Mouse (Mus musculus) left cerebral cortex, postnatal 4 days (tissue): ENCODE measurements around the gene Hibadh. TPM values are rescaled to one million over a fixed set of nuclear protein-coding genes. Genes with fewer than 3 reads are reported as not detected.

ENCODE experiments used
- DNase-seq: peaks from one replicate; pipeline ENCODE4 v3.0.0-alpha.2; 2022
- intact Hi-C: fragments of 180-260 bp; cut with DNase I; formaldehyde crosslinking; loops from one replicate; pipeline ENCODE4 v1.15.1; 2025
- total RNA-seq, 2 experiments: library from RNA; stranded (reverse); gene quantifications; 2 replicates each; pipeline ENCODE4 v1.2.3; 2021

Hibadh gene
- total RNA-seq, 2 experiments from 2014 or later: 31.2 to 32.2 TPM

DNA sequence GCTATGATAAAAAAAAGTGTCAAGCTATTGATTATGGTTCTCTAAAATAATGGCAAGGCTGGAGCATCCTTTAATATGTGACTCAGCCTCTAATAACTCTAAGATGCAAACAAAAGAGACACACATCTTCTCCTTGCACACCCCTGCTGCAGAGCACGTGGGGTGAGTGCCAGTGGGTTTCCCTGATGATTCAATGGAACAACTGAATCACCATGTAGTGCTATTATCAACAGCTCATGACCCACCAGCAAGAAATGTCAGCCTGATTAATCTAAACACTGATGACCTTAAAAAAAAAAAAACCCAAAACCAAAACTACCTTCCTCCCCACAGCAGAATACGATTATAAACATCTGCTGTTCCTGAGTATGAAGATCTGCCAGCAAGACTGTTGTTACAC, 61.9 kb downstream of the Hibadh start:
- DNase-seq: no peak
- intact Hi-C loops: loop anchor here (5.0 to 10.0 kb wide), 2 partner anchors 271 to 304 kb away; no protein-coding TSS in a partner anchor

DNA sequence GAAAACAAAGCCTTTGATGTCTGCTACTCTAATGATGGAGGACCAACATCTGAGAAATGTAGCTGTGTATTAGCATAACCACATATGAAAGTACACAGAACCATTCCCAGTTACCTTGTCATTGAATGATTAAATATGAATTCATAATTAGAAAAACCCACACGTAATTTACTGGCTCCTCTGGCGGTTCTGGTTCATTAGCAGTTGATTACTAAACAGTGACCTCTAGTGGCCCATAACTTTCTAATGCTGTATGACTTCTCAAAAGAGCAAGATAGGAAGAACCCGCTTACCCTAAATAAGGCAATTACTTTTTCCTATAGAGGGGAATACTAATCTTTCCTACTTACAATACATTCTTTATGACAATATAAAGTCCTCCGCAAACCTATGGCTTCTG, 62.9 kb downstream of the Hibadh start:
- DNase-seq: no peak
- intact Hi-C loops: loop anchor here (5.0 to 10.0 kb wide), 2 partner anchors 270 to 302 kb away; no protein-coding TSS in a partner anchor

DNA sequence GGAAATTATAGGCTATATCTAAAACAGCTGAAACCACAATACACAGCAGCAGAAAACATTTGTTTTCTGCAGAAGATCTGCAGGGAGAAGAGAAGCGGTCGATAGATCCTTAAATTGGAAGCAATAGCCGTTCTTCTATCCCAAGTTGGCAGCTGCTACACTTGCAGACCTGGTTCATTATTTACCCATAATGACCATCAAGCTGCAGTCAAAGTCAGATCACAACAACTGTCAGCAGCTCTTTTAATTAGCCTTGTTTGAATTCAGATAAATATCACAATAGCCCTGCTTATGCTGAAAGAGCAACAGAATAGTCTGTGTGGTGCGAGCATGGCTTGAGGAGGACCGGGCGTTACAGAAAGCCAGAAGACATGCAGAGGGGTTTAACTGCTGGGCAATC, 71.5 kb downstream of the Hibadh start:
- no peak for DNase-seq
- intact Hi-C loops: no loop called here

DNA sequence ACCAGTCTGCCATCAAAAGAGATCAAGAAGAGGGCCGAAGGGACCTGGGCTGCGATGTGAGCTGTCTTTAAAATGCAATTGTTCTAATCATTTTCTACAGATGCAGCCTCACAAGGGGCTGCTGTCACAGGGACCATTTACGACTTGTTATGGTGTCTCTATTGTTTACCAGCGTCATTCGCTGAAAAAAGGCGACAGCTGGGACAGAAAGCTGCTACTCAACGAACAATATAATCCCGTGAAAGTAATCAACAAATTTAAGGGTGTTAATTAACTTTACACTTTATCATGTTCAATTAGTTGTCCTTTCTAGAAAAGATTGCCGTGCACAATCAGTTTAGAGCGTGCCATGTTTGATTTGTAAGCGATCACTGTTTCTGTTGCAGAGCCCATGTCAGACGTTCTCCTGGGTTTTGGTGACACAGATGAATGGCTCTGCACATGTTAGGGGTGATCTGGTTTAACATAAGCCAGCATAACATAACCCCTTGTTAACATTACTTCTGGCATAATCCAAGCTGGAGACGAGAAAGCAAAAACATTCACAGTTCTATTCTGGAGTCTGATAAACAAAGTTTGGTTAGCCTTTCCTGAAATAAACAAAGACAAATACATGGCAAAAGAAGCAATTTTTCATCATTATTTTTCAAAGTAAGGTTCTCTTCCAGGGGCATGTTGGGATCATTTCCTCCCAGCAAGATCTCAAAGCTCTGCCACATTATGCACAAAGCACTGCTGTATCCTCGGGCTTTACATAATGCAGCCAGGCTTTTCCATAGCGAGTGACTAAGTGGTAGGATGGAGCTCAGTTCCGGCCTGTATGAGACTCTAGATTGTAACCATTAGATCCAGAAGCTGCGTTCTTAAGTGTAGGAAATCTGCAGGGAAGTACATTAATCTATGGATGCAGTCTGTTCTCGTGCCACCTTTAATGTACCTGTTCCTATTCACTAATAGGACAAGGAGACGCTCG, 72.6 kb downstream of the Hibadh start:
- DNase-seq: no peak
- intact Hi-C loops: no loop called here

DNA sequence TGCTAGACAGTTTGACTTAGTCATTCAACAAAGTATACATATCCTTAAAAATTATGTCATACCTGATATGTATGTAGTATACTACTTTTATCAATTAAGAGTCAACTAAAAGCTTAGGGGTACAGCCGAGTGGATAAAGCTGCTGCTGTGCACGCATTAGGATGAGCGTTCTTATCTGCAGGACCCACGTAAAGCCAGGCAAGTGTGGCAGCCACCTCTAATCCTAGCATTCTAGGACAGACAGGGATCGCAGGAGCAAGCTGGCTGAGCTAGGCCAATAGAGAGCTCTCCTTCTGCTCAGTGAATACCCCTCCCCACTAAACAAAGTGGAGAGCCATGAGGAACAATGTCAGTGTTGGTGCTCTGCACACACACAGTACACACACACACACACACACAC, 75.0 kb downstream of the Hibadh start:
- intact Hi-C loops: no loop called here
- no peak for DNase-seq

DNA sequence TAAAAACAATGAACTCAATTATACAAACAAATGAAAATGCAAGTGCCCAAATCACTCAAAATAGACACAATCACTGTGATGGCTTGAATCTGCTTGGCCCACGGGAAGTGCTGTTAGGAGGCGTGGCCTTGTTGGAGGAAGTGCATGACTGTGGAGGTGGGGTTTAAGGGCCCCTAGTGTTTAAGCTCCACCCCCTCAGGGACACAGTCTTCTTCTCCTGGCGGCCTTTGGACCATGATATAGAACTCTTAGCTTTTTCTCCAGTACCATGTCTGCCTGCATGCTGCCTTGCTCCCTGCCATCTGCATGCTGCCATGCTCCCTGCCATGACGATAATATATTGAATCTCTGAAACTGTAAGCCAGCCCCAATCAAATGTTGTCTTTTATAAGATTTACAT, 77.2 kb downstream of the Hibadh start:
- intact Hi-C loops: no loop called here
- no peak for DNase-seq

DNA sequence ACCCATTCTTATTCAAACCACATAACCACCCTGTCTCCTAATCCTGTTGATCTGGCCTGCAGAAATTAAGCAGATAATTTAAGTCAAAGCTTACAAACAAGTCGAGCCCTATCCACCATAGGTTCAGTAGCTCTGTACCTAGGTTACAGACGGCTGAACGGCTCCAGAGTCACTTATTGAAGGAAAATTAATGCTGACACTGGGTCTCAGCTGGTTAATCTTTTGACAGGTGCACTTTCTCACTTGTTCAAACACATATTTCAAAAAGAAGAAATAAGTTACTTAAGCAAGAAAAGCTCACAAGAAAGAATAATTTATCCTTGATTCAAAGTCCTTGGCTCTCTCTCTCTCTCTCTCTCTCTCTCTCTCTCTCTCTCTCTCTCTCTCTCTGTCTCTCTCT, 81.1 kb downstream of the Hibadh start:
- no peak for DNase-seq

DNA sequence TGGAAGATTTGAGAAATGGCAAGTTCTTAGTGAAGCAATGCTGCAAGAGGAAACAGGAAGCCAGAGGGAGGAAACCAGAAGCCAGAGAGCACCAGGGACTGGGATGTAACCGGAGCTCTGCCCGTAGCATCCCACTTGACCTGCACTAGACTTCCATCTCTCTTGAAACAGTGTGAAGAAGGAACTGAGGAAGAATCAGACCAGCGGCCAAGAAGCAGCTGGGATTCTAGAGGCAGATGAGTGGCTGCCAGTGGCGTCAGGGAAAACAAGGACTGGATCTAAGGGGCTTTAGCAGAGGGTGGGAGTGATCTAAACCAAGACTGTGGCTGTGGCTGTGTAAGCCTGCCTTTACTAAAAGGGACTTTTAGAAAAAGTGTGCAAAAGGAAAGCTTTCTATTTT, 95.8 kb downstream of the Hibadh start:
- intact Hi-C loops: no loop called here
- DNase-seq: peak; percentile 45

More for the DNA sequence above, 81.1 kb downstream of the Hibadh start:
- intact Hi-C loops: no loop called here

DNA sequence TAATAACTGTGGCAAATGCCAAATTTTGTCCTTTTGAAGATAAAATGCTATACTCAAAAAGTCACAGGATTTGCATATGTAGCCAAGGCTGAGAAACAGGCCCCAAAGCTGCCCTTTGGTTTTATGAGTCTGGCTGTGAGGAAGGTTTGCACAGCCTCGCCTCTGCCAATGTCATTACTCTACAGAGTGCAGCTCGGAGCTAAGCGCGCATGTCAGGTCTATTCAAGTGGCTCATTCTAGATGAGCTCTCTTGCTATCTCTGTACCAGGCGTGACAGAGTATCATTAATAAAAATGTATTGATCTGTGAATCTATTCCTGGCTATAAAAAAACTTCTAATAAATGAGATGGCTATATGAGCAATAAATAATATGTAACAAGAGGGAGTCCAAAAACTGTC, 97.7 kb downstream of the Hibadh start:
- no peak for DNase-seq
- intact Hi-C loops: no loop called here

DNA sequence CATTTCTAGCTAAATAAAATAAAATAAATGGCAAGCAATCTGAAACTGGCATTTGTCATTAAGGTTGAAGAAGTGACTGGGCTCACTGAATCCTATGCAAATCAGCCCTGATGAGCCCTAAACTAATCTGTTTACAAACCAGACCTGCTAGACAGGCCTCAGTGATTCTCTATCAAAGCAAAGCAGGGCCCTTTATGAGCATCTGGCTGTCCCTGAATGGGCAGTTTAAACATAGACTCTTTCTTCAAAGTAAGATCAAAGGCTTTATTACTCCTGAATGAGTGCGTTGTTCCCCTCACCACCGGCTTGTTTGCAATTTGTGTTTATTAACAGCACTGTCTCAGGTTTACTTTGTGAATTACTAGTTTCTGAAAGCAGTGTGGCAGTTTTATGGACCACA, 100.3 kb downstream of the Hibadh start:
- intact Hi-C loops: no loop called here
- DNase-seq: no peak

DNA sequence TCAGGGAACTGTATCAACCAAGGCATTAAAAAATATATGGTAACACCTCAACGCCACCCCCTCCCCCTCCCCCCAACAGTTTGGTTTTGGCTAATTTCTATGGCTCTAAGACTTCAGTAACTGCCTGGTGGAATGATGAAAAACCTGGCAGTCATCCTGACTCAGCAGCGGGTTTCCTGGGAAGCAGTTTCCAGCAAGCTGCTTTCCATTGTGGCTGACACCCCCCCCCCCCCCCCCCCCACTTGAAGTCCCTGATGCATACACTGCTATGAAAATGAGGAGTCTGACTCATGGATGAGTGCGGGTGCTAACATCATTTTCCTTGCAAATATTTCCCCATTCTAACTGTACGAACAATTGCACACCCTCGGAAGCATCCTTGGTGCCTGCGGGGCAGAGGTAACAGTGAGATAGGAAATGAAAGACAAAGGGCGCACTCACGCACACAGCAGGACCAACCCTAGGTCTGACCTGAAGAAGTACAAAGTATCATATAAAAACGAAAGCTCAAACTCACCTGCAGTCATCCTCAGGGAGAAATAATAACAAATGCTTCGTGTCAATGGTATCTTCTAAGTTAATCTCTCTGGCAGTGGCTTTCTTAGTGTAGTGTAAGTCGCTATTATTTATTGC, 105.0 kb downstream of the Hibadh start:
- intact Hi-C loops: no loop called here
- DNase-seq: no peak

DNA sequence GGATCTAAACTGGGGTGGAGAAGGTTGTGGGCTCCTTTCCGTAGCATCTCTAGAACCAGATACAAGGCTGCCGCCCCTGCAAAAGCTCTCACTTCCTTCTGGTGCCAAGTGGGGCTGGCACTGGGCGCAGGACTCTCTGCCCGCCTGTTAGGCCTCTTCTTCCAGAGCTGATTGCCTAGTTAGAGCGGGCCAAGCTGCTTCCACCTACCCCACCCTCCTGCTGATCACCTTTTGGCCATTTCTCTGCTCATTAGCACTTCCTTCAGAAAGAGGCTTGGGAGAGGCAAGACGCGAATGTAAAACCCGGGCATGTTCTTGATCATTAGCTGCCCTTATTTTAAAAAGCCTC, 108.1 kb downstream of the Hibadh start:
- DNase-seq: peak; percentile 36
- intact Hi-C loops: no loop called here

DNA sequence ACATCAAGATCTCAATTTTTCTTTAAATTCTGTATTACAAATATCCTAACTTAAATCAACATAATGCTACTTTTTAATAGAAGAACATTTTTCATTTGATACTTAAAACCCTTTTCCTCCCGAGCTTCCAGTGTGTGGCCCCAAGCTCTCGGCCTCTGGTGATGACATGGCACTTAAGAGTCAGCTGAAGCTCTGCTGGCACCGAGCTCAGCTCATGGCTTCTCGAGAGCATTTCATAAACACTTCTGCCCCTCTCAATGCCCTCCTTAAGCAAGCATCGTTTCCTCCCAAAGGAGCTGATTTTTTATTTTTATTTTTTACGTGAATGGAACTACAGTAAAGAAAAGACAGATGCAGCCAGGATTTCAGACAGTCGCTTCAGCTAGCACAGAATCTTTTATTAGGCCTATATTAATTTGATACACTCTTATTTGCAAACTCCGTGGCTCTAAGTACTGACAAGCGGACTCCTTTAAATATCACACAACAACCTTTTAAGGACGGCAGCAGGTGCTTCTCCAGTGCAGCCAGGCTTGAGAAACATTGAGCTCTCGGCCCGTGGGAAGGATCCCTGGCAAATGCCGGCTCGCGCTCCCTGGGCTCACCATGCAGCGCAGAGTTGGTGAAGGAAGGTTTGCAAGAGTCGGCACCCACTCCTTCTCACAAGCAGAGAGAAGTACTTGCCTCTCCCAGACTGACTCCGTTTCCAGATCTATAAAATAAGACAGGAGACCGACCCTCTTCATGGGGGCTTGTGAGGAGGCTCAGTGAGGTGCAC, 108.6 kb downstream of the Hibadh start:
- intact Hi-C loops: no loop called here
- DNase-seq: no peak

DNA sequence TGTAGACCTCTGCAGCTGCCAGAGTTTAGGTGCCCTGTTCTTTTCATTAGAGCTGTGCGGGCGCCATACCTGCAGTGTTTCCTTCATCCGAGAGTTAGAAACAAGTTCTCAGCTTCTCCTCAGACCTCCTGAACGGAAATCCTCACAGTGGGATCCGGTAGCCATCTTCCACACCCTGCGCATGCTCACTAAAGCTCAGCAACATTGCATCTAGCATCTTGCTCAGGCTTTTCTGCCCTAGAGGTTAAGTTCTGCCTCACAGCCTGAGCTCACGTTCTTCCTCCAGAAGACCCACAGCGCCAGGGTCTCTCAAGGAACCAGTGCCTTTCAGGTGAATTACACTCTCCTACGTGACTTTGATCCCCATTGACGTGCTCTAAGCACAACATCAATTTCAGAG, 109.3 kb downstream of the Hibadh start:
- no peak for DNase-seq
- intact Hi-C loops: no loop called here

DNA sequence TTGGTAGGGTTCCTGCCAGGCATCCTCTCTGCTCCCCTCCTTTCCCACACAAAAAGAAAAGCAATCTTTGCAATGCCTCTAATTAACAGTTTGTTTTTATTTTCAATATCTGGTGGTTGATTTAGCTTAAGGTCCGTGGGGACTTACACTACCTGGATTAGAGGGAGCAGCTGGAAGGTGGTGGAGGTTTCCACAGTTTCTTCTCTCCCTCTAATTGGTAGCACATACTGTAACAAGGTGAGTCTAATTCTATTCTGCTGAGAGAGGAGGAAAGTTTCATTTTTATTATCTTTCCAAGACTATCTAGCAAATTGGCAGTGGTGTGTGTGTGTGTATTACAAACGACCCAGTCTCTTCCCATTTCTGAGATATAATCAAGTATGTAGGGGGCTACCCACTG, 116.0 kb downstream of the Hibadh start:
- DNase-seq: no peak
- intact Hi-C loops: no loop called here

DNA sequence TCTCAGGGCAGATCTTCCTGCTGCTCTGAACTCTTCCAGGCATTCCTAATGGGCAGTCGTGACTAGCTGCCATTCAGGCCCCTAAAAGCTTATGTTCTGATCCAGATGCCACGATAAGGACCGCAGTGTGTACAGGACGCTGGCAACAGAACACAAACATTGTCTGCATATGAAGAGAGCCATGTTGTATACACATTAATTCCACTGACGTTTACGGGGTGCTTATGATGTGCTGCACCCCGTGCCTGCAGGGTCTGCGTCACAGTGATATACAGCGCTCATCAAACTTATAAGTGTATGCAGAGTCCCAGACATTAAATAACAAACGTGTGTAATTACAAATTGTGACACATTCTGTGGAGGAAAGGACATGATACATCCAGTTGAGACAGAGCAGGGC, 121.5 kb downstream of the Hibadh start:
- no peak for DNase-seq
- intact Hi-C loops: no loop called here

DNA sequence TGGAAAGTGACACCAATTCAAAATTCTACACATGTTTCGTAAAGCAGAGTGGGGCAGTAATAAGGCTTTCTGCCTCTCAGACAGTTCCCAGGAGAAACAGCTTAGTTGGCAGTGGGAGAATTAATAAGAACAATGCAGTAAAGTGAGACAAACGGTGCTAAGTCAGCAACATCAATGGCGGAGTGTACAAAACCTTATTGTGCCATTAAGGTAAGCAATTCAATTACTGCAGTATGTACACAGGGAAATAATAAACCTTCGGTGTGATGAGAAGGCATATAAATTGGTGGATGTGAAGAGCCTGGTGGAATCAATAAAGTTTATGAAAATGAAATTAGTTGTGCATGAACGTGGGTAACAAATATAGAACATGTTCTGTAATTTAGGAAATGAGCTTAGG, 122.9 kb downstream of the Hibadh start:
- intact Hi-C loops: no loop called here
- DNase-seq: no peak

DNA sequence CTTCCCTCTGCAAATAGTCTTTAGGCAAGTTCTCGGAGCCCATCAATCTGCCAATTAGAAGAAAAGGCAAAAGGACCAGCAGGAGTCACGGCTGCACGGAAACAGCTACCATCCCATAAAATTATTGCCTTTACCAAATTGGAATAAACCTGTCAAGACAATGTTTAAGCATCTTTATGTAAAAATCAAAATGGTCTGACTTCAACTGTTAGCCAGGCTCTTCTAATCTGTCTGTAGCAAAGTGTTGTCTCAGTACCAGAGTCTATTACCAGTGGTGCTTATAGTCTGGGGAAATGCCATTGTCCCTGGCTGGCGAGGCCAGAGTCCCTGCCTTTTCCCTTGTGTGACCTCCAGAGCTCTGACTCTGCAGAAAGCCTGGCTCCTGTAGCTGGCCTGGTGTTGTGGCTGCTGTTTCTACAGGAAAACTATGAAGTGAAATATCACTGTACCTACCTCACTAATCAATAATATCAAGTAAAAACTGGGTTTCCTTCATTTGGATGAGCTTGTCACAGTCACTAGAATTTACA, 126.2 kb downstream of the Hibadh start:
- intact Hi-C loops: no loop called here
- no peak for DNase-seq

DNA sequence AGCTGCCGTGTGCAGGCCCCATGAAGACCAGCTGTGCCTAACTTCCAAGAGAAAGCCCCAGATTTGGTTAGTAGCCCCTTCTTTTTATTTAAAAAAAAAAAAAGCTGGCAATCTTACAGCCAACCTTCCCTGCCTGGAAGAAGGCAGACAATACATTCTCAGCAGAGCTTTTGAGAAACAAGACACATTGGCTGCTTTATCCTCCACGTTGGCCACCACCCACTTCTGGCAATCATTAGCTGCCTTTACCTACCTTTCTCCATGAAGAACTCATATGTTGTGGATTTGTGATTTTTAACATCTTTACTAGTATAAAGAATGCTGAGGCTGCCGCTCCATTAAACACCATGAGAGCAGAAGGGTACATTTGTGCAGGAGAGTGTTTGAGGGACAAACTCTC, 131.4 kb downstream of the Hibadh start:
- intact Hi-C loops: no loop called here
- DNase-seq: no peak

DNA sequence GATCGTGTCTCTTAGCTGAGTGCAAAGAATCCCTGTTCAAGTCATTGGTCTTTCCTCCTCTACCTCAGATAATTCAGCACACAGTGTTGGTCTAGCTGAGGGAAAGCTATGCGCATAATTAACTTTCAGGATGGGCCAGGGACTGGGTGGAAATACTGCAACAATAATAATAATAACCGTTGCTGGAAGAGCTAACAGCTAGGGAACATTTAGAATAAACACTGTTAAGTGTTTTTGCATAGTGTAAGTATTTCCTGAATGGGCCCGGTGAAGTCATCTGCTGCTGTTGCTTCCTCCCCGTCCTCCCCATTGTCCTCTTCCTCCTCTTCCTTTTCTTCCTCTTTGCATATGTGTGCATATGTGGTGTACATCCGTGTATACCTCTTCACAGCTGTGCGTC, 132.2 kb downstream of the Hibadh start:
- intact Hi-C loops: no loop called here
- no peak for DNase-seq

DNA sequence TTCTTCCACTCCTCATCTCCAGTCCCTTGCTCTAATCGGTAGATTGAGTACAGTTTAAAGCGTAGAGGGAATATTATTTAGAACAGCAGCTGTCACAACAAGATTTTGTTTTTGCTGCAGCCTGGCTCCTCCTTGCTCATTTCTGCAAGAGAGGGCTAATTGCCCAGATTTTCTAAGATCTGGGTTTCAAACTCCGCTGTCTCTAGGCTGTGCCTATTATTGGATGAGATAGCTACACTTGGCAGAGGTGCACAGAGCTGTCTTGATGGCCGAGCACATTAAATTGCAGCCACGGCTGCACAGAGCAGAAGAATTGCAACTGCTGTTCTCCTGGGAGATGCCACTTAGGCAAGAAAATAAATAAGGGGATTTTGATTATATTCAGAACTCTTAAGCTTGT, 133.0 kb downstream of the Hibadh start:
- intact Hi-C loops: no loop called here
- DNase-seq: peak; percentile 26
